Mouse (Mus musculus): ENCODE results near the gene Hist2h4.
"Not testable (repeated sequence)": the region's sequence is repeated elsewhere in the genome, so short reads cannot be mapped to it uniquely, and the experiment has no call there.

Gene Hist2h4

GRCm38 (mm10) chr3:96220765-96221639, 42.1 kb downstream of the Hist2h4 start, which contains the start of the genes Hist2h2ac and Hist2h2be:
TSS of gene Hist2h2ac (minus strand) at chr3:96220880.
TSS of gene Hist2h2be (plus strand) at chr3:96221119.
- DNase-seq (ENCODE audit: low spot score) = peak; percentile 95

DNA sequence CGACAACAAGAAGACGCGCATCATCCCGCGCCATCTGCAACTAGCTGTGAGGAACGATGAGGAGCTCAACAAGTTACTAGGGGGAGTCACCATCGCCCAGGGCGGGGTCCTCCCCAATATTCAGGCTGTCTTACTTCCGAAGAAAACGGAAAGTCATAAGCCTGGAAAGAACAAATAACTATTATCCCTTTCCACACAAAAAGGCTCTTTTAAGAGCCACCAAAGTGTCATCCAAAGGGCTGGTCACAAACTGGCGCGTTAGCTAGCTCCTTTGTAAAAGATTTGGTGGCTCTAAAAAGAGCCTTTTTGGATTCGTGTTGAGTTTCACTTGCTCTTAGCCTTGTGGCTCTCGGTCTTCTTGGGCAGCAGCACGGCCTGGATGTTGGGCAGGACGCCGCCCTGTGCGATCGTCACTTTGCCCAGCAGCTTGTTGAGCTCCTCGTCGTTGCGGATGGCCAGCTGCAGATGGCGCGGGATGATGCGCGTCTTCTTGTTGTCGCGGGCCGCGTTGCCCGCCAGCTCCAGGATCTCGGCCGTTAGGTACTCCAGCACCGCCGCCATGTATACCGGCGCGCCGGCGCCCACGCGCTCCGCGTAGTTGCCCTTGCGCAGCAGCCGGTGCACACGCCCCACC, 42.9 kb downstream of the Hist2h4 start:
- DNase-seq (ENCODE audit: low spot score) = not testable (repeated sequence)

- peak; percentile 84 for DNase-seq (ENCODE audit: low spot score)
These were observed 43.4 kb downstream of the Hist2h4 start, which contains the start of the genes Bola1 and Hist2h2ab for GRCm38 (mm10) chr3:96219661-96220130. TSS of gene Bola1 (minus strand) at chr3:96219709. TSS of gene Hist2h2ab (plus strand) at chr3:96219865.

DNA sequence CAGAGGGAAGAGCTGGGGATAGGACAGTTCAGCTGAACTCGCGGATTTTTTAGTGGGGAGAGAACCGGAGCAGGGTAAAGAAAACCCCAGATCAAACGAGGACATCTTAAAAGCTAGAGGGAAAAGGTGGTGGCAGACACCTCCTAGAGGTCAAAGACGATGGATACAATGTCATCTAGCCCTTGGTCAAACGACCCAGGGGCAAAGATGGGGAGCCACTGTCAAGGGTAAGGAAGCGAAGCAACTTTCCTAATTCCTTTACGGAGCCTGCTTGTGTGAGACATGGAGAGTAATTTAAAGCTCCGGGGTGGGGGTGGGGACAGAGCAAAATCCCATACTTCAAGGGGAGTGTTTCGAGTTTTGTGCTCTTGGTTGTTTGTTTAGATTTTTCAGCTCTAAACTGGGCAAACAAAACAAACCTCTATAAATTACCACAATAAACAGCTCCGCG, 43.9 kb downstream of the Hist2h4 start:
- DNase-seq (ENCODE audit: low spot score) = no peak

All from layer of hippocampus, adult 9-10 months (tissue).